Mouse (Mus musculus): ENCODE results near the gene Gm45234. TPM values are rescaled to one million over a fixed set of nuclear protein-coding genes. Genes with fewer than 3 reads are reported as not detected.

Gene Gm45234
- polyA plus RNA-seq, 1 experiment from 2014 or later, result not detected

DNA sequence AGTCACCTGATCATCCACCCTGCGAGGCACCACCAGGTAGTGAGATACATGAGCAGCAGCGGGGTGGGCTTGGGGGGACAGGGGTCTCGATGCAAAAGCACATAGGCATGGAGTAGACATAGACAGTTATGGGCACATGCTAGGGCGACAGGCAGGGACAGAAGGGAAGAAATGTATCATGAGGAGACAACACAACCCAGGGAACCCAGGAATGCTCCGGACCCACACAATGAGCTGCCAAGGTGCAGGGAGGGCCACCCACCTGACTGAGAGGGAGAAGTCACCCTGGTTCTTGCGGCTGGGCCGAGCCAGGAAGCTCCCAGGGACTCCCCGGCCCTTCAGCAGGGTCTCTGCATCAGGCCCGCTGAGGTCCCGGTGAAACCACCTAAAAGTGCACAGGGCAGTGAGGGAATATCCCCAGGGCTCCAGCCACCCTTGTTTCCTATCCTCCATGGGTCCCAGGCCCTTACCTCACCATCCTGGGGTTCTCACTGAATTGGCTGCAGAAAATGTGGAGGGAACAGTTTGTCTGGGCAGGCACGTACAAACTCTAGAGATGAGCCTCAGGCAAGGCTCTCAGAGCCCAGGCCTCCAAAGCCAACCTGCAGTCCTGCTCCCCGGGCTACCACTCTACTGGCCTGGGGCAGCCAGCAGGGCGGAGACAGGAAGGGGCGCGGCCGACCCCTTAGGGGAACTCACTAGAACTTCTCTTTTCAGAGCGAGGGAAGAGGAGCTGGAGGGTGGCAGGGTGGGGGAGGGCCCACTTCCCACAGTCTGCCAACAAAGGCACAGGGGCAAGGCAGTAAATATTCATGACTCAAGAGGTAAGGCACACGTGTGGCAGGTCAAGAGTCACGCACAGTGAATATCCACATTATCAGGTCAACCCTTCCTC lies 23.1 kb downstream of the Gm45234 start:
- Histone ChIP-seq H3K4me3 (no peak overlapping the region), H3K36me3 (no peaks in the 10 kb centered on the region), H3K9me3 (no peaks in the 10 kb centered on the region), H3K27me3 (no peaks in the 10 kb centered on the region), H3K9ac (peak overlapping the region; percentile 36), H3K4me2 (no peak overlapping the region), H3K4me1 (replicated peaks) (no peaks in the 10 kb centered on the region), H3K27ac (no peak overlapping the region)
- no peak; the same call in 1 of the 2 replicates for ATAC-seq (ENCODE audit: low FRiP score)
- 57% methylated on average over 19 of the region's 19 CpGs for WGBS

DNA sequence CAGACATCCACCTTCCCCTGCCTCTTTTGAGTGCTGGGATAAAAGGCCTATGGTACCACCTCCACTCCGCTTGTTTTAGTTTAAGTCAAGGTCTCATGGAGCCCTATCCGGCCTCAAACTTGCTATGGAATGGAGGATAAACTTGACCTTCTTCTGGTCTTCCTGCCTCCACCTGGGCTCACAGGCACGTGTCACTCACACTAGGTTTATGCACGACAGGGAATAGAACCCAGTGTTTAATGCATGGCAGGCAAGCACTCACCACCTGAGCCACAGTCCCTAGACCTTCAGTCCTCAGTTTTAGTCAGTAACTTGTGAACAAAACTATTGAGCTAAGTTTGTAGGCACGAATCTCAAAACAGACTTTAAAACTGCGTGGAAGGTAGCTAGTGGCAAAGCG lies 24.8 kb downstream of the Gm45234 start:
- no peak overlapping the region for H3K9ac ChIP-seq
- H3K4me3 ChIP-seq, result no peak overlapping the region
- H3K4me2 ChIP-seq, result no peak overlapping the region
- WGBS, result 84% methylated on average over 7 of the region's 7 CpGs
- H3K9me3 ChIP-seq, result no peaks in the 10 kb centered on the region
- no peak overlapping the region for H3K27ac ChIP-seq
- ATAC-seq (ENCODE audit: low FRiP score), result no peak
- no peaks in the 10 kb centered on the region for H3K4me1 ChIP-seq (replicated peaks)
- no peaks in the 10 kb centered on the region for H3K27me3 ChIP-seq
- H3K36me3 ChIP-seq, result no peaks in the 10 kb centered on the region

GRCm38 (mm10) chr6:124729850-124730705 lies 25.7 kb downstream of the Gm45234 start:
- no peak for ATAC-seq (ENCODE audit: low FRiP score)
- Histone ChIP-seq H3K36me3 (no peaks in the 10 kb centered on the region), H3K4me1 (replicated peaks) (no peaks in the 10 kb centered on the region), H3K4me3 (no peak overlapping the region), H3K9me3 (no peaks in the 10 kb centered on the region), H3K27me3 (no peaks in the 10 kb centered on the region), H3K27ac (no peak overlapping the region), H3K9ac (no peak overlapping the region), H3K4me2 (no peak overlapping the region)
- WGBS, result 85% methylated on average over 8 of the region's 8 CpGs

- H3K36me3 ChIP-seq, result no peaks in the 10 kb centered on the region
- WGBS, result 90% methylated on average over 10 of the region's 10 CpGs
- no peak for ATAC-seq (ENCODE audit: low FRiP score)
- no peak overlapping the region for H3K27ac ChIP-seq
- no peak overlapping the region for H3K9ac ChIP-seq
- no peaks in the 10 kb centered on the region for H3K9me3 ChIP-seq
- H3K4me2 ChIP-seq, result no peak overlapping the region
- H3K4me3 ChIP-seq, result no peak overlapping the region
- H3K27me3 ChIP-seq, result no peaks in the 10 kb centered on the region
- no peaks in the 10 kb centered on the region for H3K4me1 ChIP-seq (replicated peaks)
Measured at GRCm38 (mm10) chr6:124728621-124729020, 27.2 kb downstream of the Gm45234 start.

DNA sequence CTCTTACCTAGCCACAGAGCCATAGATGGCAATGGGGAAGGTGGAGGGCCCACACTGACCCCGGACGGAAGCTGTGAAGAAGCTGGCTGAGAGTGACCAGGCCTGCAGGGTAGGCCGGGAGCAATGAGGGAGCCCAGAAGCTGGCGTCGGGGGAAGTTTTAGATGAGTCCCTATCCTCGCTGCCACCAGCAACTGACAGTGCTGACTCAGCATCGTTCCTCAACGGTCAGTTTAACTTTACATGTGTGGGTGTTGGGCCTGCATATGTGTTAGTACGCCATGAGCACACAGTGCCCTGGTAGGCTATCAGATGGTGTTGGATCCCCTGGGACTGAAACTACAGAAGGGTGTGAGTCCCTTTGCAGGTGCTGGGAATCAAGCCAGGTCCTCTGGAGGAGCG lies 31.3 kb downstream of the Gm45234 start:
- H3K27ac ChIP-seq, result no peak overlapping the region
- no peak overlapping the region for H3K9ac ChIP-seq
- H3K9me3 ChIP-seq, result no peaks in the 10 kb centered on the region
- ATAC-seq (ENCODE audit: low FRiP score), result no peak
- 89% methylated on average over 10 of the region's 10 CpGs for WGBS
- H3K4me3 ChIP-seq, result no peak overlapping the region
- no peaks in the 10 kb centered on the region for H3K4me1 ChIP-seq (replicated peaks)
- H3K4me2 ChIP-seq, result no peak overlapping the region
- no peaks in the 10 kb centered on the region for H3K27me3 ChIP-seq
- no peaks in the 10 kb centered on the region for H3K36me3 ChIP-seq

- Histone ChIP-seq H3K4me1 (replicated peaks) (no peaks in the 10 kb centered on the region), H3K36me3 (no peaks in the 10 kb centered on the region), H3K27me3 (no peaks in the 10 kb centered on the region), H3K9me3 (no peaks in the 10 kb centered on the region), H3K4me2 (no peak overlapping the region), H3K4me3 (no peak overlapping the region), H3K27ac (no peak overlapping the region), H3K9ac (no peak overlapping the region)
- 86% methylated on average over 8 of the region's 8 CpGs for WGBS
- ATAC-seq (ENCODE audit: low FRiP score), result no peak
Measured at GRCm38 (mm10) chr6:124723541-124723940, 32.3 kb downstream of the Gm45234 start.

- Histone ChIP-seq H3K4me1 (replicated peaks) (no peaks in the 10 kb centered on the region), H3K4me2 (no peak overlapping the region), H3K36me3 (peaks cover 3% of the 10 kb centered on the region), H3K27me3 (no peaks in the 10 kb centered on the region), H3K27ac (no peak overlapping the region), H3K9ac (no peak overlapping the region), H3K9me3 (no peaks in the 10 kb centered on the region), H3K4me3 (no peak overlapping the region)
- ATAC-seq (ENCODE audit: low FRiP score), result no peak
- WGBS, result 84% methylated on average over 6 of the region's 6 CpGs
Measured at GRCm38 (mm10) chr6:124722876-124723473, 32.8 kb downstream of the Gm45234 start.

DNA sequence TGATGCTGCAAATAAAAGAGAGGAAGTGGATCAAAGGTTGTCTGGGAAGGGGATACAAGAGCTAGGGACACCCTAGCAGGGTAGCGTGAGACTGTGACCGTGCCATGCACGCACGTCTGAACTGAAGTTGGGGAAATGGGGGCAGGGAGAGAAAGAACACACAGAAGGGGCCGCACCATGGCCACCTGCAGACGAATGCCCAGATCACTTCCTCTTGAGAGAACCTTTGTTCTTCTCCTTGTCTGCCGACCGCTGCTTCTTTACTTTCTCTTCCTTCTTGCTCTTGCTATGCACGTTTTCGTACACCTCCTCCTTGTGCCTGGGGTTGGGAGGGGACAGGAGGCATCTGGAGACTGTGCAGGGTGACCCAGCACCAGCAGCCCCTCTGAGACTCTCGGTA lies 34.9 kb downstream of the Gm45234 start:
- 54% methylated on average over 11 of the region's 11 CpGs for WGBS
- Histone ChIP-seq H3K4me3 (no peak overlapping the region), H3K9me3 (no peaks in the 10 kb centered on the region), H3K4me1 (replicated peaks) (no peaks in the 10 kb centered on the region), H3K9ac (0 out of 2 replicates have a peak overlapping the region, but pooled peaks have one; percentile 8), H3K27me3 (no peaks in the 10 kb centered on the region), H3K27ac (no peak overlapping the region), H3K4me2 (no peak overlapping the region), H3K36me3 (peaks cover 24% of the 10 kb centered on the region)
- no peak for ATAC-seq (ENCODE audit: low FRiP score)

DNA sequence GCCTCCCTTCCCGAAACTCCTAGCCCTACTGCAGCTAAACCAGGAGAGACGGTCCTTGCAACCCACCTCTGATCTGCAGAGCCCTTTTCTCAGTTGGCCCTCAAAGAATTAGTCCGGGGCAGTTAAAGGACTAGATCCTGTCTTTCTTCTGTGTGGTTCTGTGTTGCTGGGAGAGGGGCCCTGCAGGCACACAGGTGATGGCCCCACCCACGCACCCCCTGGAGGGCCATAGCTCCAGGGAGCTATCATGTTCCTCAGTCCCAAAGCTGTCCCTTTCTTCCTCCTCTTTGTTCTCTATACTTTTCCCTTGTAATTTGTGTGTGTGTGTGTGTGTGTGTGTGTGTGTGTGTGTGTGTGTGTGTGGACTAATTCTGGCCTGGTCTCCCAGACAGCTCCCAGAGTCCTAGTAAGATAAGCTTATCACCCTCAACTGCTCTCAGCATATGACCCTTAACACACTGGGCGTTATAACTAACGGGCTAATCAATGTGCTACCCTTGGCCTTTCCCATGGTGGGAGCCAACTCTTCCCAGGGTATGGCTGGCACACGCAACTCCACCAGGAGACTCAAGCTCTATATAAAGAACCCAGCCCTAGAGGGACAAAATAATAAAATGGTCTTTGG lies 36.4 kb downstream of the Gm45234 start:
- no peak overlapping the region for H3K9ac ChIP-seq
- H3K36me3 ChIP-seq, result peaks cover 38% of the 10 kb centered on the region
- no peaks in the 10 kb centered on the region for H3K27me3 ChIP-seq
- H3K27ac ChIP-seq, result no peak overlapping the region
- no peaks in the 10 kb centered on the region for H3K4me1 ChIP-seq (replicated peaks)
- H3K9me3 ChIP-seq, result no peaks in the 10 kb centered on the region
- ATAC-seq (ENCODE audit: low FRiP score), result no peak
- WGBS, result 76% methylated on average over 7 of the region's 7 CpGs
- H3K4me3 ChIP-seq, result no peak overlapping the region
- no peak overlapping the region for H3K4me2 ChIP-seq

GRCm38 (mm10) chr6:124718703-124719102 lies 37.1 kb downstream of the Gm45234 start:
- 60% methylated on average over 16 of the region's 16 CpGs for WGBS
- H3K4me2 ChIP-seq, result no peak overlapping the region
- H3K9me3 ChIP-seq, result no peaks in the 10 kb centered on the region
- H3K9ac ChIP-seq, result no peak overlapping the region
- H3K4me3 ChIP-seq, result no peak overlapping the region
- H3K4me1 ChIP-seq (replicated peaks), result peaks cover 6% of the 10 kb centered on the region
- peaks cover 46% of the 10 kb centered on the region for H3K36me3 ChIP-seq
- no peaks in the 10 kb centered on the region for H3K27me3 ChIP-seq
- no peak overlapping the region for H3K27ac ChIP-seq
- ATAC-seq (ENCODE audit: low FRiP score), result no peak

GRCm38 (mm10) chr6:124717968-124718367 lies 37.9 kb downstream of the Gm45234 start:
- H3K27me3 ChIP-seq, result no peaks in the 10 kb centered on the region
- H3K36me3 ChIP-seq, result peaks cover 46% of the 10 kb centered on the region
- no peak overlapping the region for H3K9ac ChIP-seq
- no peak for ATAC-seq (ENCODE audit: low FRiP score)
- no peaks in the 10 kb centered on the region for H3K9me3 ChIP-seq
- no peak overlapping the region for H3K4me3 ChIP-seq
- 86% methylated on average over 13 of the region's 13 CpGs for WGBS
- no peak overlapping the region for H3K4me2 ChIP-seq
- H3K4me1 ChIP-seq (replicated peaks), result peaks cover 13% of the 10 kb centered on the region
- no peak overlapping the region for H3K27ac ChIP-seq
